Mouse (Mus musculus) spleen, adult 2 months (tissue): Measurements from ENCODE around the gene Slc25a26.

Experiments
- CTCF ChIP-seq: fragments of 200-500 bp; IDR thresholded peaks from 2 replicates; pipeline ENCODE4 v1.5.1; 2011; ENCODE audit warnings: mild to moderate bottlenecking, inconsistent platforms; ENCODE audit not compliant: insufficient read depth, insufficient read length, insufficient replicate concordance; ENCODE audit errors: extremely low read depth
- POLR2A ChIP-seq: fragments of 200-500 bp; IDR thresholded peaks from 2 replicates; pipeline ENCODE4 v1.6.1; 2011; ENCODE audit warnings: low read depth, low read length, inconsistent platforms

GRCm38 (mm10) chr6:94642048-94642447 lies 141.9 kb downstream of the Slc25a26 start:
- TF ChIP-seq POLR2A: no peak
- TF ChIP-seq CTCF: no peak
